Mouse (Mus musculus) kidney, adult 2 months (tissue): Measurements from ENCODE around the gene Ppfia1. TPM values are rescaled to one million over a fixed set of nuclear protein-coding genes. Genes with fewer than 3 reads are reported as not detected.

ENCODE experiments used
- DNase-seq: peaks from one replicate; pipeline ENCODE4 v3.0.0; 2021
- H3K27ac ChIP-seq: fragments of 200-500 bp; 2 replicates; pipeline ENCODE4 v1.5.1; 2012; ENCODE audit warnings: low read depth, low read length, control low read depth, inconsistent platforms; ENCODE audit not compliant: insufficient read depth
- H3K27me3 ChIP-seq: fragments of 200-500 bp; replicated peaks from 2 replicates; pipeline ENCODE4 v1.6.1; 2012; ENCODE audit warnings: mild to moderate bottlenecking, moderate library complexity, low read length, inconsistent platforms; ENCODE audit not compliant: control insufficient read depth, insufficient read depth
- H3K36me3 ChIP-seq: fragments of 200-500 bp; 2 replicates; pipeline ENCODE4 v1.6.1; 2012; ENCODE audit warnings: mild to moderate bottlenecking, moderate library complexity, low read length, inconsistent platforms; ENCODE audit not compliant: control insufficient read depth, insufficient read depth
- H3K4me1 ChIP-seq: fragments of 200-500 bp; 2 replicates; pipeline ENCODE4 v1.6.1; 2011; ENCODE audit warnings: low read length; ENCODE audit not compliant: control insufficient read depth, insufficient read depth
- H3K4me3 ChIP-seq: fragments of 200-500 bp; 2 replicates; pipeline ENCODE4 v1.5.1; 2011; ENCODE audit warnings: mild to moderate bottlenecking, low read depth, low read length, control low read depth; ENCODE audit not compliant: insufficient read depth
- CTCF ChIP-seq: fragments of 200-500 bp; conservative IDR thresholded peaks from 2 replicates; pipeline ENCODE4 v1.5.1; 2011; ENCODE audit warnings: low read depth, mild to moderate bottlenecking, control low read depth, low read length, moderate library complexity, mixed read lengths; ENCODE audit not compliant: insufficient read depth, insufficient read length
- POLR2A ChIP-seq: fragments of 200-500 bp; IDR thresholded peaks from one replicate; pipeline ENCODE4 v1.6.1; 2011; ENCODE audit warnings: low read depth, low read length, control low read depth
- WGBS: fragments of 180-500 bp; shearing (Covaris S2); methylation state at CpG from one replicate; pipeline ENCODE4 v1.1.7; 2018; 5-methylcytosine and 5-hydroxymethylcytosine counted together
- polyA plus RNA-seq: library from polyadenylated mRNA; depleted of rRNA; stranded (reverse); fragments of >200 nt; gene quantifications from 2 replicates; pipeline ENCODE4 v1.2.3, GENCODE M21; 2012

Gene Ppfia1
- polyA plus RNA-seq, 1 experiment: 44.9 TPM

DNA sequence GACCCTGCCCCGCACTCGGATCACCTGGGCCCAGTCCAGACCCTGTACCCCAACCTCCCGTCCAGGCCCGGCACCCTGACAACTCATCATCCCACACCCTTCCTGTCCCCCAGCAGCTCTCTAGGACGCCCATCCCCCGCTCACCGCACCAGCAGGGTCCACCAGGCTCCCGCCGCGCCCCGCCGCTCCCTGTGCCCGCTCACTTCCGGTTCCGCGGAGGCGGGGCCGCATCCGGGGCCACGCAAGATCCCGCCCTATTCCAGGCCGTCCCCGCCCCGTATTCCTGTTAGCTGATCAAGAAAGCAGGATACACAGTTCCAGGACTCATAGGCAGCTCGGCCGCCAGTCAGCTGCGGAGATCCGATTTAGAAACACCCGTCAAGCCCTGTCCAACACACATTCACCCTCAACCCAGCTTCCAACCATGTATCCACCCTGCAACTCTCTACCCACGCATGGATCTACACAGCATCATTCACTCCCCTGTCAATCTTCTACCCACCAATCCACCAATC is 82.9 kb downstream of the Ppfia1 start, which contains the start of gene Cttn:
TSS of gene Cttn (minus strand) at position 465 of the 515 bp plus-strand sequence.
- WGBS: 2% methylated on average over 30 of the region's 30 CpGs
- DNase-seq: peak; percentile 95
- Histone ChIP-seq H3K27ac (peak within 1 kb of the TSS; percentile 80), H3K27me3 (no peaks in the 10 kb centered on the region), H3K4me1 (peaks cover 10% of the 10 kb centered on the region; the same call in 1 of the 2 replicates), H3K4me3 (peak within 1 kb of the TSS; percentile 87), H3K36me3 (no peaks in the 10 kb centered on the region)
- TF ChIP-seq CTCF (no peak), POLR2A (peak; percentile 59)

DNA sequence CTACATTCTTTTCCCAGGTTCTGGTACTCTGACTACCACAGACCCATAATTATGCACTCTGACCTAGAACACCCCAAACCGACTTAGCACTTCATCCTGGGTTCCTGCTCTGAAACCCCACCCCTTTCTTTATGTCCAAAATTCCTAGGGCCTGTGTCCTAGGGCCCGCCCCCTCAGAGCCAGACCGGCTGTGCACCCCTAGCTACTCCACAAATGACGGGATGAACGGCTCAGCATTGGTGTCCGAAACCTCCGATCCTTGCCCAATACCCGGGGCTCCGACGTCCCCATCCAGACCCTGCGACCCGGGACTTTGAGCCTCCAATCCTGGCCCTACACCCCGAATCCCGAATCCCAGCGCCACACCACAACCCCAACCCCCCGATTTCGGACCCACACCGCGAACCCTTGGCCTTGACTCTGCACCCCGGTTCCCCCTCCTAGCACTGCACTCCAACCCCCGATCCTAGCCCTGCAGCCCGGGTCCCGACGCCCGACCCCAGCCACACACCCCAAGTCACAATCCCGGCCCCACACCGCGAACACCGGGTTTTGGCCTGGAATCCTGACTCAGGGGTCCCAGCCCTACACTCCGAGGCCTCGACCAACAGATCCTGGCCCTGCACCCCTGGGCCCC is 83.5 kb downstream of the Ppfia1 start:
- TF ChIP-seq POLR2A: no peak
- no peak for TF ChIP-seq CTCF
- no peak for DNase-seq
- Histone ChIP-seq H3K27me3 (no peaks in the 10 kb centered on the region), H3K27ac (peak overlapping the region; percentile 80), H3K4me1 (peaks cover 10% of the 10 kb centered on the region; the same call in 1 of the 2 replicates), H3K4me3 (peak overlapping the region; percentile 87), H3K36me3 (no peaks in the 10 kb centered on the region)
- WGBS: 4% methylated on average over 31 of the region's 31 CpGs

DNA sequence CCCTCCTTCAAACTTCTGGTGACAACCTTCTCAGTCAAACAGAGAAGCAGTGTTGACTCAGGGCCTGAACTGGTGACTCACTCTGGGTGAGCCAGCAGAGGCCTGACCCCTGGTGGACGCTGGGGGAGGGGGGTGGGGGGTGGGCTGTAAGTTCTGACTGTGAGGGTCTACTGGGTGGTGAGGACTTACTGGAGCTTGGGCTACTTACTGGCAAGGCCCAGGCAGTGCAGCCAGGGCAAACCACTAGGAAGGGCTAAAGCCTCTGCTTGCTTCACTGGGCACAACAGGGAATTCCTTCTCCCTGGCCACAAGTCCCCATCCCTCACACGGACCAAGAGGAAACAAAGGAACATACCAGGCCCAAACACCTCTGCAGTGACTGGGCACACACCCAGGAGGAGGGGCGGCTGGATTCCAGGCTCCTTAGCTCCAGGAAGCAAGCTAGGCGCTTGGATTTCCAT is 84.3 kb downstream of the Ppfia1 start:
- H3K4me3 ChIP-seq: peak overlapping the region; percentile 87
- TF ChIP-seq CTCF (no peak), POLR2A (no peak)
- no peak overlapping the region; the same call in 1 of the 2 replicates for H3K27ac ChIP-seq
- no peaks in the 10 kb centered on the region for H3K27me3 ChIP-seq
- 8% methylated on average over 4 of the region's 4 CpGs for WGBS
- peak; percentile 85 for DNase-seq
- peaks cover 10% of the 10 kb centered on the region; the same call in 1 of the 2 replicates for H3K4me1 ChIP-seq
- H3K36me3 ChIP-seq: no peaks in the 10 kb centered on the region

DNA sequence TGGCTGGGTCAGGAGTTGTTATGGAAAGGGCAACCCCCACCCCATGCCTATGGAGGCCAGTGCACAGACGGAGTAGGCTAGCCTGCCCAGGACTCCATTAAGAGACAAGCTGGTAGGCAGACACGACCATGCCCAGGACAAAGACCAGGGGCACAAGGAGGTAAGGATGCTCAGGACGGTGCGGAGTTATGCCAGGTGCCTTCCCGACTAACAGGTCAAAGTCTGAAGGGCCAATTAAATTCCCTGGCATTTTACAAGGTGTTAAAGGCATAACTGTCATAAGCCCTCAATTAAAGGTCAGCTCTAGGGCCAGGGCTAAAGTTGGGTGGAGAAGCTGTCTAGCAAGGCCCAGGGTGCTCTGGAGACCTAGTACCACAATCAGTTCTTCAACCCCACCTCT is 84.8 kb downstream of the Ppfia1 start:
- 50% methylated on average over 5 of the region's 5 CpGs for WGBS
- H3K36me3 ChIP-seq: no peaks in the 10 kb centered on the region
- peak; percentile 58 for DNase-seq
- H3K4me3 ChIP-seq: no peak overlapping the region
- peaks cover 10% of the 10 kb centered on the region; the same call in 1 of the 2 replicates for H3K4me1 ChIP-seq
- TF ChIP-seq POLR2A: no peak
- no peak for TF ChIP-seq CTCF
- no peak overlapping the region for H3K27ac ChIP-seq
- H3K27me3 ChIP-seq: no peaks in the 10 kb centered on the region

DNA sequence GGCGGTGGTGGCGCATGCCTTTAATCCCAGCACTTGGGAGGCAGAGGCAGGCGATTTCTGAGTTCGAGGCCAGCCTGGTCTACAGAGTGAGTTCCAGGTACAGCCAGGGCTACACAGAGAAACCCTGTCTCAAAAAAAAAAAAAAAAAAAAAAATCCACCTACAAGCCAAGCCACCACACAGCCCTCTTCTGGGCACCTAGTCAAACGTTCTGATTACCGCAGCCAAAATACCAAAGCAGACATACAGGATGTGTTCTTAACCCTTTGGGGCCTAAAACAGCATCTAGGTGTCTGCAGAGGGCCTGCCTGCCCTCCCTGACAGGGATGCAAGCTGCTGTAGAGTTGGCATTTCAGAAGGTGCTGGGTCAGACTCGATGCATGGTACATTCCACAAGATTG is 91.0 kb downstream of the Ppfia1 start:
- TF ChIP-seq CTCF (no peak), POLR2A (no peak)
- Histone ChIP-seq H3K36me3 (peaks cover 4% of the 10 kb centered on the region; the same call in 1 of the 2 replicates), H3K27ac (no peak overlapping the region), H3K27me3 (no peaks in the 10 kb centered on the region), H3K4me1 (no peaks in the 10 kb centered on the region), H3K4me3 (no peak overlapping the region)
- 77% methylated on average over 7 of the region's 7 CpGs for WGBS
- DNase-seq: no peak

DNA sequence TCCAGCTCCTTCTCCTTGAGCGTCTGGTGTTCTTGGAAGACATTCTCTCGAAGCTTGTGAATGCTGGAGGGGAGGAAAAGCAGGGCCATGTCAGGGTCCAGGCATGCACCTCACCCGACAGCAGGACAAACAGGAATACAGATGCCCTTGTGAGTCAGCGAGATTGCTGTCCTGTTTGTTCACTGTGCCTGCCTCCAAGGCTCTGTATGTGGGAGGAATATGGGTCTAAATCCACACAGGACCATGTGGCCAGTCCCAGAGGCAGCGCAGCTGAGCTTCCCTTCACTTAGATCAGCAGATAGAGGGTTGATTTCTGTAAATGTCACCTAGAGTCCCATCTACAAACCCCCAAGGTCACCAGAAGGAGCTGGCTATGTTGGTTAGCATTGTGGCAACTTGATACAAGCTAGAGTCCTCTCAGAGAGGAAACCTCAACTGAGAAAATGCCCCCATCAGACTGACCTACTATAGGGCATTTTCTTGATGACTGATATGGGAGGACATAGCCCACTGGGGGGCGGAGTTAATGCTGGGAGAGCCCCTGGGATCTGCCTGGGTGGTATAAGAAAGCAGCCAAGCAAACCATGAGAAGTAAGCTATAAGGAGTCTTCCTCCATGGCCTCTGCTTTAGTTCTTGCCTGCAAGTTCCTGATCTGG is 92.2 kb downstream of the Ppfia1 start:
- H3K36me3 ChIP-seq: peaks cover 4% of the 10 kb centered on the region; the same call in 1 of the 2 replicates

DNA sequence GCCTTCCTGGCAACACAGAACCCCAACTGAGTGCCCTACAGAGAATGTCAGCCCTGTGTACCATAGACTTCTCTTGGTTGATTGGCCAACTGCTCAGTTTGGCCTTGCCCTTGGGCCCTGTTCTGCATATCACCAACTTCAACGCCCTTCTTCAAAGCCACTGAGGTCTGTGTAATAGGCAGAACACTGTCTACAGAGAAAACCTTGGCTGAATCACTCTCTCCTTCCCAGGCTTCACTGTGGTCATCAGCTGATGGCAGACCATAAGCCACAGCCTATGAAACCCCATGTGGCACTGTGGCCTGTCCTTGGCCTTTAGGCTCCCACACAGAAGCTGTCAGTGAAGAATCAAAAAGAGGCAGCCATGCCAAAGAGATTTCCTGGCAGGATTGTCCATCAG is 94.6 kb downstream of the Ppfia1 start:
- Histone ChIP-seq H3K4me1 (no peaks in the 10 kb centered on the region), H3K36me3 (peaks cover 9% of the 10 kb centered on the region), H3K4me3 (no peak overlapping the region), H3K27me3 (no peaks in the 10 kb centered on the region), H3K27ac (no peak overlapping the region)
- TF ChIP-seq POLR2A (no peak), CTCF (no peak)
- DNase-seq: no peak
- 77% methylated on average over 1 of the region's 1 CpGs for WGBS

More for the DNA sequence above, 92.2 kb downstream of the Ppfia1 start:
- Histone ChIP-seq H3K4me1 (no peaks in the 10 kb centered on the region), H3K27me3 (no peaks in the 10 kb centered on the region), H3K4me3 (no peak overlapping the region), H3K27ac (no peak overlapping the region)
- no peak for DNase-seq
- no peak for TF ChIP-seq POLR2A
- TF ChIP-seq CTCF: no peak
- 94% methylated on average over 6 of the region's 6 CpGs for WGBS
